Mouse (Mus musculus): ENCODE results near the gene Gsk3a.

GRCm38 (mm10) chr7:25180512-25180911 is 57.1 kb downstream of the Gsk3a start:
- no peak for TF ChIP-seq CTCF (IDR thresholded peaks at IDR 0.05; ENCODE audit: low read depth, low read length)
- no peak for TF ChIP-seq POLR2A (IDR thresholded peaks at IDR 0.05; ENCODE audit: insufficient read depth, low read length)
- no peak for TF ChIP-seq EP300 (IDR thresholded peaks at IDR 0.05; ENCODE audit: insufficient read depth, low read depth, low read length)
